Mouse (Mus musculus): ENCODE results near the gene Man1a.

The Man1a gene

DNA sequence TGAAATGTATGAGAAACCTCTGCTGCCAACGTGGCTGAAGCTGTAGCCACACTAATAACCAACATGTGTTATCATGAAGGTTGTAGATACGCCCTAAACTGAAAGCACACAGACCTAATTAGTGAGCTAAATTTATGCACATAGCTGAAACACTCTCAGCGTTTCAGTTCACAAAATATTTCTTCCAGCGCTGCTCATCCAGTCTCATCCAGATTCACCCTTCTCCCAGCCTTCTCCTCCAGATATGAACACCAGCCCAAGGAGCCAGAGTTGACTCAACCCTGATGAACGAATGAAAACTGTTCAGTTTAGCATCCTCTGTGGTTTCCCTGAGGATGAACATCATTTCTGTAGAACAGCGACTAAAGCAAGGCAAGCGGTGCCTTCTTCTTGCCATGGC, 15.8 kb downstream of the Man1a start:
- DNase-seq (ENCODE audit: low spot score) = no peak

DNA sequence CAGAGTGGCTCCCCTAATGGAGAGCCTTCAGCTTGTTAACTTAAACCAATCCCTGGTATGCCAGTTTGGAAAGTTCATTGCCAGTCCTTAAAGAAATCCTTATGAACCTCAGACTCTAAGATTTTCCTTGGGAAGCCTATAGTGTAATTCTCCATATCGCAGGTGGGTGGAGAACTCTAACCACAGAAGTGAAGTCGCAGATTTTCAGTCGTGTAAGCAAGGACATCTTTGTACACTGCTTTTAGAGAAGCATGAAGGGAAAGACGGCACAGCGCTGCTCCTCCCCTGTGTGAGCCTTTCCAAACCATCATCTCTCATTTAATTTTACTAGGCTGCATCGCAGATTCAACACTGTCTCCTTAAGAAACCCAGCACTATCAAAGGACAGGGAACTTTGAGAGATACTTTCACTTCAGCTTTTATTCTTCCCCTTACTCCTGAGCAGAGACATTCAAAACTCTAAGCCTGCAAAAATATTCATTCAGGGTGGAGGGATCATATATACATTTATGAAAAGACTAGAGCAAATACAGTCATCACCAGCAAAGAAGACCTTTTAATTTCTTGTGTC, 16.6 kb downstream of the Man1a start:
- DNase-seq (ENCODE audit: low spot score) = no peak

DNA sequence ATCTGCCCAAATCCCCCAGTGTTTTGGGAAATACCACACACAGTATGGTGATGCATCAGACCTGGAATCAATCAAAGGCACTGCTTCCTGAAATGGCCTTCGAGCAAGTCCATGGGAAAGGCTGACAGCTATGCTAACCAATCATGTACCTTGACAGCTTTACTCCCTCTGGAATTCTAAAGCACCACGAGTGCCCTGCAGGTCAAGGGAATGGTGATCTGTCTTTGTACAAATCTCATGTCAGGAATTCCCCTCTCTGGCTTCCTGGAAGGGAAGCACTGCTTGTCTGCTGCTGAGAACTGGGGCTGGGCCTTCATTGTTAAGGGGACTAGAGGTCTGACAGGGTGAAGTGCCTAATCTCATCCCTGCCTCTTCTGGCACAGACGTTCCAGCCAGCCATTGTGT, 17.3 kb downstream of the Man1a start:
- DNase-seq (ENCODE audit: low spot score) = no peak

DNA sequence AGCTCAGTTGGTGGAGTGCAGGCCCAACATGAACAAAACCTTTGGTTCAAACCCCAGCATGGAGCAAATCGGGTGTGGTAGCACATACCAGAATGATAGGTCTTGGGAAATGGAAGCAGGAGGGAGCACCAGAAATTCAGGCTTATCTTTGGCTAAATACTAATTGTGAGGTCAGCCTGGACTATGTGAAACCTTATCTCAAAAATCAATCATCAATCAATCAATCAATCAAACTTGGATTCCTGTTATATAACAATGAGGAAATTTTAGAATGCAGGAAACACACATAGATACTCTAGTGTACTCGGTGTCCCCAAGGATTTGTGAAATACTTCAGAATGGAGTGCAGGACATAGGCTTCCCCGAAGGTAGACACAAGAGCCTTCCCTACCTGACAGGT, 17.8 kb downstream of the Man1a start:
- DNase-seq (ENCODE audit: low spot score) = no peak

DNA sequence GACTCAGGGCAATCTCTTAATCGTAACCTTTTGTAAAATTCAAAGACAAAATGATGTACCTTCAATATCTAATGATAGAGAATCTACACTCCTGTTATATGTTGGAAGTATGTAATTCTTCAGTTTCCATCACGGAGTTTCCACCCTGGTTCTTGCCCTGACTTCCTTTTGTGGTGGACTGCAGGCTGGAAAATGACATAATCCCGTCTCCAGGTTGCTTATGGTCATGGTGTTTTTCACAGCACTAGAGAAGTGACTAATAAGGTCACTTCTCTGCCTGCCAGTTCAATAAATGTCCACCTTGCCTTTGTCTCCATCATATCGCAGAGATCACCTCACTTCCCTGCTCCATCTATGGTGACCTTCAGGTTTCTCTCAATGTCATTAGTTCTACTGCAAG, 22.2 kb downstream of the Man1a start:
- no peak for DNase-seq (ENCODE audit: low spot score)

DNA sequence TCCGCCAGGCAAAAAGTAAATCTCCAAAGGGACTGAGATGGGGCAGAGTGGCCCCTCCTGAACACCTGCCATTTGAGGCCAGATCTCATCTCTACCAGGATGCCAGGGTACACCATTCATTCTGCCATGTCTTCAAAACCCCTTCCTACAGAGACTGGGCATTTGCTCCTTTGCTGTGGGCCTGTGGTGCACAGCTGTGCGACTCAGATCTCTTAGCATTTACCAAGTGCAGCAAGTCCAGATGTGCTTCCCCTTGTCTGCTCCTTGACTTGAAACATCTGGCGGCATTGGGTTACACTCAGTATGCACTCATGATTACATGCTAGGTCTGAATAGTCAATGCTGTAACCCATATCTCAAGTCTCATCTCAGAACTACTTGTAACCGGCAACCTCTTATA, 28.5 kb downstream of the Man1a start:
- no peak for DNase-seq (ENCODE audit: low spot score)

DNA sequence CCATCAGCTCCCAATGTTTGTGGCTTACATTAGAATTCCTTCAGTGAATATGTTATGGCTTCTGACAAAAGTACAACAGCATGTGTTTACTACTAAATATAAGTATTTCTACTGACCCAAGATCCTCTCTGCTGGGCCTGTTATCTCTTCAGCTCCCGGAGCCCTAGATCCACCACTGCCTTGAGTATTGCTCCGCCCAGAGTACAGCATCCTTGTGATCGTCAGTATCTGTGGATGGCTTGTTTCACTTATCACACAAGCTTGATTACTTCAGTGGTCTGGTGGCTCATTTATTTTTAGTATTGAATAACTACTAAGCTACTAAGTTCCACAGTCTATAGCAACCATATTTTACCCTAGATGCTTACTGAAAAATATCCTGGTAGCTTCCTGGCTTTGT, 33.1 kb downstream of the Man1a start:
- DNase-seq (ENCODE audit: low spot score) = no peak

DNA sequence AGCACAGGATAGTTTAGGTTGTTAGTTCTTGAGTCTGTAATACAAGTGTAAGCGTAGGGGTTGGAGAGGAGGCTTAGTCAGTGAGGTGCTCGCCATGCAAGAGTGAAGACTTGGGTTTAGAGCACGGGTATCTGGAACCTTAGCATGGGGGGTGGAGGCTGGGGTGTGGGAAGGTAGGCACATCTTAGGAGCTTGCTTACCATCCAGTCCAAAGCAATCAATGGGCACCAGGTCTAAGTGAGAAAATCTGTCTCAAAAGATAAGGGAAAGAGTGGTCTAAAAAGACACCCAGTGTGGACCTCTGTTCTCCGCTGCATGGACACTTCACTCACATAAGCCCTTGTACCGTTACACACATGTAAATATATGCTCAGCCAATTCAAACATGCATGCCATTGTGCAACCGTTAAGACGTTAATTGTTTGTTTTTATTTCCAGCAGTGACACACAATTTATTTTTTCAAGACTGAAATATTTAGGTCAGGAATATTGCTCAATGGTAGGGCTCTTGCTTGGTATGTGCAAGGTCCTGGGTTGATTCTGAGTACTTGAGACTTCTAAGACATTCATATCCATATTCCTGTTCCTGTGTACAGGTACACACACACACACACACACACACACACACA, 34.1 kb downstream of the Man1a start:
- no peak for DNase-seq (ENCODE audit: low spot score)

DNA sequence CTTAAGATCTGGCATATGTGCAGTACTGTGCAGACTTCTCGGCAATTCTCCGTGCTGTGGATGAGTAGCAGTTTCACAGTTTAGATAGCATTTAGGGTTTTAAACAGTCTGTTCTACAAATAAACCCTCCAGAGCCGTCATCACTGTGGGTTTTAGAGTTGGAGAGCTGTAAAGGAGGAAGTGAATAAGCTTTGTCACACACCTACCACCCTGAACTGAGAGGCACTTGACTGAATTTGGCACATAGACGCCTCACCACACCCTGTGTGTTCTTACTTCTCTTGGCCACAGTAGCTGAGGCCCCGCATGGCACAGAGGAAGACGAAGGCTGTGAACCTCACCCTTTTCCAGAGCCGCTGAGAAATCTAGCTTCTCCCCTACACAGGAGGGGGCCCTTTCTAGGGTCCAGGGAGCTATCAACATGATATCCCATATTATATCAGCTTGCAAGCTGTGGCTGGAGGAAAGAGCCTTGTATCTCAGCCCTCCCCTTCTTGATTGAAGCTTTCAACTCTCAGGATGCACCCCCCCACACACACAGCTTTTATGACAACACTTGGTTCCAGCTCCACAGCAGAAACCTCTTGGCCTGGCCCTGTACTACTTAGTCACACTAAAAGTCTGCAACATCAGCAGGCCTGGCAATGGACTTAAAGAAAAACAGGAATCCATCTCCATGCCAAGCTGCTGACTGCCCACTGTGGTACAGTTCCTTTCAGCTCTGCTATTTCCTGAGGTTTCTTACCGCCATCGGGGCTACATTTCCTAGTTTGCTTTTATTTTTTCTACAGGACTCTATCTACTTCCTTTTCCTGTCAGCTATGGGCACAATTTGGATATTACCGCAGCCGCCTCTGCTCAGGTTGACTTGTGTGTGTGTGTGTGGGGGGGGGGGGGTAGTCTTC, 35.9 kb downstream of the Man1a start:
- DNase-seq (ENCODE audit: low spot score) = no peak

DNA sequence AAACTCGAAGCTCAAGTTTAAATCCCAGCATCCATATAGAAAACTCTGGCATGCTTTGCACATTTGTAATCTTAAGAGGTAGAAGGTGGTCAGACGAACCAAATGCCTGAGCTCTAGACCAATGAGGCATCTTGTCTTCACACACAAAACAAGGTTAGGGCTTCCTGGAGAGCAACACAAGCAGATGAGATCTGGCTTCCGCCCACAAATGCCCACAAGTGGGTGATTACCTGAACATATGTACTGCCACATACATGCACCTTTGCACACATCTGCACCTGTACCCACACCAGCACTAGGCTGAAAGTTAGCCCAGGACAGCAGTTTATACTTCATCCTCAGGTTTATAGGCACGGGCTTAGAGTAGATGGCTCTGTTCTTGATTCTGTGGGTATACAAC, 36.7 kb downstream of the Man1a start:
- no peak for DNase-seq (ENCODE audit: low spot score)

DNA sequence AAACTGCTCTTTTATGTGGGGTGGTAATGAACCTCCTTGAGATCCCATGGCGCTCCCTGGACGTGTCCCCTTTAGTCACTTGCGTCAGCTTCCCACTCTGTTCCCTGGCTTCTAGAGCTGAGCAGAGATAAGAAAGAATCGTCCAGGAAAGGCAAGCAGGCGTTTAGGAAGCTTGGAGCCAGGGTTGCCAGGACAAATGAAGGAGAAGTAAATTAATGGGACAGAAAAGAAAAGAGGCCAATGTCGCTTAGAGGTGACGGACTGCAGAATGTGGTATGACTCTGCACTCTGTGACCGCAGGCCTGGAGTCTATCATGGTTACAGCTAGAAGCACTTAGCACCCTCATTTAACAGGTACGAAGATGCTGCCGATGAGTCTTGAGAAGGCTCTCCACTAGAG, 37.7 kb downstream of the Man1a start:
- no peak for DNase-seq (ENCODE audit: low spot score)

DNA sequence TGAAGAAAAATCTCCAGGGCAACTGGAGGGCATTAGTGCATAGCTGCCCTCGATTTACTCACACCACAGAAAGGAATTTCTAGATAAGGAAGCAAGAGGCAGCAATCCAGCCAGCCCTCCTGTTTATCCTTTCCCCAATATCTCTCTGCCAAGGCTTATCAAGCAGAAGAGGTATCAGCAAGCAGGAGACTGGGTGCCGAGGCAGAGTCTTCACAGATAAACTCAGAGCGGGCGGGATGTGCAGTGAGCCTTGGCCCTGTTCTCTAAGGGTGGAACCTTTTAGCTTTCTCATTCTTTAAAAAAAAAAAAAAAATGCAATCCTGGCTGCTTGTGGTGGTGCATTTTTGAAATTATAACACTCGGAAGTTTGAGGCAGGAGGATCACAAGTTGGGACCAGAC, 38.2 kb downstream of the Man1a start:
- DNase-seq (ENCODE audit: low spot score) = no peak

DNA sequence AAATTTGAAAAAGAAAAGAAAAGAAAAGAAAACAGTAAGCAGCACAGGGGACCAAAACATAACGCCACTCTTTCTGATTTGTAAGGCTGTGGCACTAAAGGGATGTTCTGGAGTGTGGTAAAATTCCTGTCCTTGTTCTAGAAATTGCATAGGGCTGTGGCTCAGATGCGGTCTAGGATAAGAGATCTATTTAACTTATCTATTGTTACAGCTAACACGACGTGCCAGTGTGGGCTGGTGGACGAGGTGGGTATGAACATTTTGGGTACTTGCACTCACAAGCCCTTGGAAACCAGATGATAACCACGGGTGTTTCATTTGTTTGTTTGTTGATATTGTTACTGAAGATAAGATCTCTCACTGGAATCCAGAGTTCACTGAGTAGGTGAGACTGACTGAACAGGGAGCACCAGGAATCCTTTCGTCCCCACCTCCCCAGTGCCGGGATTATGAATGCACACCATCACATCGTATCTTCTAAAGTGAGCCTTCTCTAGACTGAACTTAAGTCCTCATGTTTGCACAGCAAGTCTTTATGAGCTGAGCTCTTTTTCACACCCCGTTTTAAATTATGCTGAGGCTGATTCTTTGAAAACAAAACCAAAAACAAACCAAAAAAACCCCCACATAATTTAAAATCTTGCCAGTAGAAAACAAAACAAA, 38.9 kb downstream of the Man1a start:
- no peak for DNase-seq (ENCODE audit: low spot score)

DNA sequence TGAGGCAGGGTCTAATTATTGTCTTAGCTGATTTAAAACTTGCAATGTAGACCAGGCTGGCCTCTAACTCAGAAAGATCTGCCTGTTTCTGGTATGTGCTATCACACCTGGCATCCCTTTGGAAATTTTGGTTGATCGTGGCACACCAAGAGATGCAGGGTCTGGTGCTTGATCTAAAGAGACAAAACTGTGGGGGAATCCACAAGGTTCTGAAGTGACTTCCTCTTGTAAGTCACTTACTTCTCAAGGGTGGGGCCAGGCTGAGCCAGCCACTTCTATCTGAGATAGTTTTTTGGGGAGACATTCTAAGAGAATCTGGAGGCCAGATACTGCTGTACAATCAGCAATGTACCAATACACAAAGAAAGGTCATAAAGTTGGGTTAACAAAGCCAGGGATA, 40.8 kb downstream of the Man1a start:
- no peak for DNase-seq (ENCODE audit: low spot score)

DNA sequence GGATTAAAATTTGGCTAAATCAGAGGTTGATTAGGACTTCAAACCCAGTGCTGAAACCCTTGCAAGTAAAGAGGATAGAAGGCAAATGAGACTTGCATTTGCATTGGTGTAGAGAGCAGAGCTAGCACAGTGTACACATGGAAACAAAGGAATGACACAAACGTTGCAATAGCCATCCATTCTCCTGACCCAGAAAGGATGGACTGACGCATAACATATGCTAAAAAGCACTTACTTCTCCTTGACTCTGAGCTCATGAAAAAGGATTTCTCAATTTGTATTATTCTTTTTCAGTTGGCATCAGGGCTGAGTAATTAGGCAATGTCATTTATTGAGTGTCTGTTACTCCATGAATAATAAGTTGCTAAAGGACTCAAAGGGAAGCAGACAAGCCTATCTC, 41.6 kb downstream of the Man1a start:
- DNase-seq (ENCODE audit: low spot score) = no peak

DNA sequence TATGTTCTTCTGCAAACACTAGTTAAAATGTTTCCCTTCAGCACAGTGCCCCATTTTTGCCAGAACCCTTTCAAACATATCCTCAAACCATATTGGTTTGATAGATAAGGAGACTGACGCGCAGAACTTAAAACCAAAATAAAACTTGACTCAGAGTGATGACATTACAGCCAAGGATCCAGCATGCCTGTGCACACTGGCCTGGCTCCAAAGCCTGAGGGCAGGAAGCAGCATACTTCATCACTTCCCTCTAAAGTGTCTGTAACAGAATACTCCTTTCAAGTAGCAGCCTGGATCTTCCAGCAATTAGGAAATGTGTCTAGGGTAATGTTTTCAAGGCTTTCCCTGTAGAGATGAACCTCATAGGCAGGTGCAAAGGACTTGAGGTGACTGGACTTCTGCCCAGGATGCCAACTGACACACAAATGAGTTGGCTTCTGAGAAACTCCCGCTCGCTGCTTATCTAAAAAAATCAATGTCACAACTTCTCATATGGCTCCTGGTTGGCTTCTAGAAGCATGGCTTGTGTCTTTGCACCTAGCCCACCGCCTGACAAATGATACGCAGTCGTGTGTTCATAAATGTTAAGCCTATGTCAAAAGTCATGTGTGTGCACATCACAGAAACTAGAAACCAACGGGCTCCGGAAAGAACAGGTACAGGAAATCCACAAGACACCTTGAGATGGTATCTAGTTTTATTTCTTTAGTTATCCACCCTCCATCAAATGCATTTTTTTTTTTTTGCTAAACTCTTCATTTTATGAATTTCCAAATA, 43.9 kb downstream of the Man1a start:
- no peak for DNase-seq (ENCODE audit: low spot score)

DNA sequence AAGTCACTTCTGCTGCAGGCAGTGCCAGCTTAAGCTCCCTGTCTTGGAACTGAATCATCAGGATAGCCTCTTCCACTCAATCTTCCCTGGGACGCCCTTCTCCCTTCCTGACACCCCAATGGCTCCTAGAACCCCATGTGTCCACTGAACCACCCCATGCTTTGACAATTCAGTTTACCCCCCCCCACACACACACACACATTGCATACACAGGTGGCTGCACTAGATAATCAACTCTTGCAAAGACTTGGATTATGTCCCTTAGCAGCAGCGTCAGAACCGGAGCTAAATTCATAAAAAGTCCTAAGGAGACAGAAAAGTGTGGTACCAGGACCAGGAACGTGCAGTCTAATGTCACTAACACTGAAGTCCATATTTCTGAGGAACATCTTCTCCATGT, 47.5 kb downstream of the Man1a start:
- DNase-seq (ENCODE audit: low spot score) = no peak

DNA sequence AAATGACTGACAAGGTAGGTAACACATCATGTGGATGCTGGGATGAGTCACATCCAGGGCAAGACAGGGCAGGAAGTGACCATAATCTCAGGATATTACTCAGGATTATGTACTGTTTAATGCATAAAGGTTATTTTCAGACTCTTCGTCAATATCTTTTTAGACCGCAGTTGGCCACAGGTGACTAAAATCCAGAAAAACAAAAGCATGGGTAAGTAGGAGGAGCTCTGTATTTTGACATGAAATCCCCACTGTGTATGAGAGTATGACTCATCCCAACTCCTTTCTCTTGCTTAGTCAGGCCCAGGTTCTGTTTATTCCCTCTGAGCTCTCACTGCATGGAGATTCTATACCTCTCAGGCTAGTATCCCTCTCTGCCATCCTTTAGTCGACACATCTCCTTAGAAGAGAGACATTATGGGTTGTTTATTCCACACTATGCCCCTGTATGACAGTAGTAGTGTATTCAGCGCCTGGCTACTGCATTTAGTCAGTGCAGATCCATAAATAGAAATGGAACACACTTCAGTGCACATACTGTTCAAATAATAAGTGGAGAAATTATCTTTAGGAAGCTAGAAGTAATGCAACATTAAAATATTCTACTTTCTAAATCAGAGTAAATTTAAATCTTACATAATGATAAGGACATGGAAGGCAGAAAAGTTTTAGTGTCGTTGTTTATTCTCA, 49.5 kb downstream of the Man1a start:
- DNase-seq (ENCODE audit: low spot score) = no peak

DNA sequence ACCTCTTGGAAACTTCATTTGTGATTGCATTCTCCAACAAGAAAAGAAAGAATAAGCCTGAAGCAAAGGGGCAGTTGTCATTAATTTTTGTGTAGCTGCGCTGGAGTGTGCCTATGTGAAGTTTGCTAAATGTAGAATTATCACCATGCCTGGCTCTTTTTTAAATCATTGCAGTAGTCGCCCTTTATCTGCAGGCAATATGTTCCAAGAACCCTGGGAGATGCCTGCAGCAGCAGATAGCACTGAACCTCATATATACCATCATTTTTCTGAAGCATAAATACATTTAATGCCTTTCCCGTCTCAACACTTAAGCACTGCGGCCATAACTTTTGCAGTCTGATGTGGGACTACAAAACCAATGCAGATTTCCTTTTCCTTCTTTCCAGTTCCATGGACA, 50.3 kb downstream of the Man1a start:
- no peak for DNase-seq (ENCODE audit: low spot score)

DNA sequence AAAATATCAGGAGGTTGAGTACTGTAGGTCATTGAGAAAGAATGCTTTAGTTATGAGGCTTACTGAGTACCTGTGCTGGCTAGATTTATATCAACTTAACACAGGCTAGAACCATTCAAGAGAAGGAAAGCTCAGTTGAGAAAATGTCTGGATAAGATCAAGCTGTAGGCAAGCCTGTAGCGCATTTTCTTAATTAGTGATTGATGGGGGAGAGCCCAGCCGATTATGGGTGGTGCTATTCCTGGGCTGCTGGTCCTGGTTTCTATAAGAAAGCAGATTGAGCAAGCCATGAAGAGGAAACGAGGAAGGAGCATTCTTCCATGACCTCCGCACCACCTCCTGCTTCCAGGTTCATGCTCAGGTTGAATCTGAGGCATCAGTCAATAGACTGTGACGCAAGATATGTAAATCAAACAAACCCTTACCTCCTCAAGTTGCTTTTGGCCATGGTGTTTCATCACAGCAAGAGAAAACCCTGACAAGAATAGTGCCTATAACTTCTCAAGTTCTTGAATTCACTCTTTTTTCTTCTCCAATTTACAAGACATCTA, 58.4 kb downstream of the Man1a start:
- no peak for DNase-seq (ENCODE audit: low spot score)

DNA sequence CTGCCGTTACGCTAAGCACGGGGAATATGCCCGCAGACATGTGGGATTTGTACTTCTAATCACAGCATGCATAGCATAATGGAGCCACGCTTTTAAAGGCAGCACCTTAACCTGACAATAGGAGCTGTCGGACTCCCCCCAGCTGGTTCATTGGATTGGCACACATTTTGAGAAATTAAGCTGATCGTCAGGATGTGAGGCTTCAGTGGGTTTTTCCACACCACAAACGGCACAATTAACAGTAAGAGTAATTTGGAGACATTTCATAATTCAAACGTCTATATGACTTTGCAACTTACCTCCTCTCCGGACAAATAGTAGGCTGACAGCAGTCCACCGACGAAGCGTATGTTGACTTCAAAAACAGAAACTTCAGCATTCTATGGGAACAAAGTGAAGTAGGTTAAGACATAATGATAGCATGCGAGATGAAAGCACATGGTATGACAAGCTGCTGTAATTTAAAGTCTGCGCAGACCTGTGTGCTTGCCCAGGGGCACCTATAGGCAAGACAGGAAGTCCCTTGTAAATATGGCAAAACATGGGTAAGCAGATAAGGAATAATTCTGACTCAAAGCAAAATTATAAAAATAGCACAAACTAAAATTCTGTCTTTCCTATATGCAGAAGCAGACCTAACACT, 62.2 kb downstream of the Man1a start:
- DNase-seq (ENCODE audit: low spot score) = no peak

Measured in urinary bladder, postnatal 10 days (tissue).